Mouse (Mus musculus) left cerebral cortex, postnatal 10 days (tissue): ENCODE data around the gene Tspan9. TPM values are rescaled to one million over a fixed set of nuclear protein-coding genes. Genes with fewer than 3 reads are reported as not detected.

Experiments used
- DNase-seq, 2 experiments: peaks; one replicate each; pipeline ENCODE4 v3.0.0; 2021 to 2022; ENCODE audit warnings: low spot score in 2 of 2, mixed read lengths in 1 of 2; ENCODE audit errors: extremely low spot score in 1 of 2
- intact Hi-C: fragments of 180-260 bp; cut with DNase I; formaldehyde crosslinking; loops from one replicate; pipeline ENCODE4 v1.15.1; 2025
- total RNA-seq, 2 experiments: library from RNA; stranded (reverse); gene quantifications; 2 replicates each; pipeline ENCODE4 v1.2.3; 2021

Gene Tspan9
- total RNA-seq, result 10 to 100 TPM; 84.7 to 89.1 TPM

DNA sequence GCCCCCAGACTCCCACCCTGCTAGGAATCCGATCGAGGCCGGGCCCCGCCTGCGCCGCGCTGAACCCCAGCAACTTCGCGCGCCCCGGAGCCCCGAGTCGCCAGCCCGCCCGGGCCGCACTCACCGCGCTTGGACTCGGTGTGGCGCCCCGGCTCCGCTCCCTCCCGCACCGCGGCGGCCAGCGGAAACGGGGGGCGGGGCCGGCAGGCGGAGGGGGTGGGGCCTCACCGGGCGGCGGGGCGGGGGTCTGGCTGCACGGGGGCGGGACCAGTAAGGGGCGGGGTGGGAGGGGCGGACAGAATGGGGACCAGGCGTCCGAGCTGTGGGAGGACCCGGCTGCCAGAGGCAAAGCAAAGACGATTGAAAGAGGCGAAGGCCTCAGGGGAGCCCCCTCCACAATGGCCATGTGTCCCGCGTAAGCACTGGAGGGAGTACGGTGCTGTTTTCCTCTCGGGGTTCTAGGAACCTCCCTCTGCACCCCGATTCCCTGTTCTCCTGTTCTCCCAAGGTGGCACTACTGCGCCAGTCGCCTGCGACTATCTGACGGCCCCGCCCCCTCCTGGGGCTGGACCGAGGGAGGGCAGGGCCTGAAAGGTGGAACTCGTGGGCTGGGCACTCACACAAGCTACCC lies at the start of gene Tspan9:
TSS of gene Tspan9 (minus strand) at position 205 of the 631 bp plus-strand sequence.
- DNase-seq, result peak in 1 of 2 experiments; percentile 79
- intact Hi-C loops, result loop anchor here (2.0 to 10.0 kb wide), 3 partner anchors 41 to 173 kb away; no protein-coding TSS in a partner anchor

DNA sequence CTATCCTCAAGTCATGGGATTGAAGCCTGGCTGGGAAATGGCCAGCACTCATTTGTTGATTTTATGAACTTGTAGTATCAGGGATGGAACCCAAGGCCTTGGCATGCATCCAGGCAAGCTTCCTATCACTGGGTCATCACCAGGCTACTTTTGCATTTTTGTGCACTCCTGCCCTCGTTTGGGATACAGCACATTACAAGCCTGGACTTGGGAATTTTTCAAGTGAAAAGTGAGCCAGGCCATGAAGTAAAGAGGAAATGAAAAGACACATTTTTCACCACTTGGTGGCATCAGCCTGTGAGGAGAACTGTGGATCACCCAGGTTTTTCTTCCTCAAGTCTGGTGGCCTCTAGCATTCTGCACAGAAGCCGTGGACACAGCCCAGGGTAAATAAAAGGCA lies 40.1 kb upstream of the Tspan9 start:
- intact Hi-C loops, result no loop called here
- peak in 1 of 2 experiments; percentile 25 for DNase-seq

DNA sequence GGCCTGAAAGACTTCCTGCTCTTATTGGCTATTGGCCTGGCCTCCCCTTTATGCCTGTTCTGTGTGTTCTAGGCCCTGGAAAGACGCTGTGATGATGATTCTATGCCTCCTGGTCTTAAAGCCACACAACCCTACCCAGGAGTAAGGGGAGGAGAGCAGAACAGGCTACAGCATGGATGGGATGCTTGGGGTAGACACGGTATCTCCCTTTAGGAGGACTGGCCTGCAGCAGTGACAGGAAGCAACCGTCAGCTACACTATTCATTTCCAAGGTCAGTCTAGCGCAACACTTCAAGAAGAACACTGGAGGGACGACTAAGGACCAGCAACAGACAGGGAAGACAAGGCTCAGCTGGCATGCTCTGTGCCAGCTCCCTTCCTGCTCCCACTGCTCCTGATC lies 37.8 kb upstream of the Tspan9 start:
- intact Hi-C loops, result no loop called here
- DNase-seq, result no peak

DNA sequence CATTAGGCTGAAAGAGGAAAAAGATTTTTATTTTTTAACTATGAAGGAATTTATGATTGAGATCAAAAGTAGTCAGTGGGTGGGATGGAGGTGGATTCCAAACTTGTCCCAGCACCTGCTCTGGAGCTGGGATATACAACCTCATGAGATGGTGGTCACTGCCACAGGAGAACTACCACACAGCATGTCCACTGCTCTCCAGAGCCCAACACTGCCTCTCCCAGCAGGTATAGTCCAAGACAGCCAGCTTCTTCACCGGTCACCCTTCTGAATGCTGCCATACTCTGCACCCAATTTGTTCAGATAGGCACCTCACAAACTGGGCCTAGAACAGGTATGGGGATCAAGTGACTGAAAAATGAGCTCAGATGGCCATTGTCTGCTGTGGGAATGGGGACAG lies 36.3 kb upstream of the Tspan9 start:
- intact Hi-C loops, result no loop called here
- DNase-seq, result no peak

DNA sequence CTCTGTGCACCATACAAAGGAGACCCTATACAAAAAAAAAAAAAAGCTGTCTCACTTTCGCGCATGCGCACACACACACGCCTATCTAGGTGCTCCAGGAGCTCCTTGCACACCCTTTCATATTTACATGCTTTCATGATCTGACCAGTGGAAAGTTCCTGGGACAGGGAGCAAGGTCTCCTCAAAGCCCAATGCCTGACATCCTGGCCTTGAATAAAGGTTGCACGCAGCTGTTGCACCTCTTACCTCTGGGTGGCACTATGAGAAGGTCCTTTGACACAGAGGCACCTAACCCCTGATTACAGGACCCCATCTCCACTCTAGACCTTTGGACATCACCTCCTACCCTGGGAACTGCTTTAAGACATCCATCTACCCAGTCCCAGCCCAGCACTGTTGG lies 35.9 kb upstream of the Tspan9 start:
- intact Hi-C loops, result no loop called here
- DNase-seq, result no peak

DNA sequence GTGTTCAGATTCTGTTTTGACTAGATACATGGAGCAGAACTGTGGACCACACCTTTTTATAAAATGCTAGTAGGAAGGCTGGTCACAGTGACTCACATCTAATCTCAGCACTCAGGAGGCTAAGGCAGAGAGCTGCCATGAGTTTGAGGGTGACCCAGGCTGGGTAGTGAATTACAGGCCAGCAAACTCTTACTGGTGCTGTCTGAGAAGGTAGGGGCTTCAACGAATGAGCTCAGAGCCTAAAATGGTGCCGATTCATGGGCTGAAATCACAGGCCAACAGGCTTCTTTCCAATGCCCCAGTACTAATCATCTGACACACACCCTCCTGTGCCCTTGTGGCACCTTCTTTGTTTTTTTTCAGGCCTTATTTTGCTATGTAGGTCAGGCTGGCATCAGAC lies 35.3 kb upstream of the Tspan9 start:
- intact Hi-C loops, result no loop called here
- DNase-seq, result no peak

DNA sequence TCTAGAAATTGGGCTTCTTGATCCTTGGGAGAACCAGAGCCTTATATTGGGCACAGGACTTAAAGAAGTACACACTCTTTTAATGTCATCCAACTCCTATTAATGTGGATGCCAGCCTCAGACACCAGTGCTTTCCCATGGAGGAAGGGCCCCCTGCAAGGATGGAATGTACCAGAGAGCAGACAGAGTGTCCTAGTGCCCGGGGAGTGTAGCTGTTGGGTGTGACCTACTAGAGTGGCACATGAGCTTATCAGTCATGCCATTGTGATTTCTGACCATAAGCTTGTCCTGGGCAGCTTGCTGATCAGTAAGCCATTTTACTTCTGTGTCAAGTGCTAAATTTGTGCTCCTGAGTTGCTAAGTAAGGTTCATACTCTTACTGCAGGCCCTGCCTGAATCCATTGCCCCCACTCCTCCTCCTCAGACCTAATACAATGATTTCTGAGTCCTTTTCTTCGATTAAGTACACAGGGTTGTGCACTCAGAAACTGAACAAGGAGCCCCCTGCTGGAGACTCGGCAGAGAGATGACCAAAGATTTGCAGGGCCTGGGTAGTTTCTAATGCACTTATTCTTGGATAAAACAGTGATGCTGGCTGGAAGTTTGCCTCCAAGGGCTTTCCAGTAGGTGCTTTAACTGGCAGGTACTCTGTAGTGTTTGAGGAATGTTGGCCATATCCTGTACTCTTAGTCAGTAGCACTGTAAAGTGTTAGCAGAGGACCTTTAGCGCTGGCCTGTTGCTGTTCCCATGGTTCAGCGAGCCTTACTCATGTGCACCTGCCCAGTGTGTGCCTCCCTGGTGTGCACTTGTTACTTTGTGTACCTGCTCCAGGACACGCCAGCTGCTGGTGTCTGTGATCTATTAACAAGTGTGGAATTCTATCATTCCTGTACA lies 25.6 kb upstream of the Tspan9 start:
- no peak for DNase-seq
- intact Hi-C loops, result no loop called here

DNA sequence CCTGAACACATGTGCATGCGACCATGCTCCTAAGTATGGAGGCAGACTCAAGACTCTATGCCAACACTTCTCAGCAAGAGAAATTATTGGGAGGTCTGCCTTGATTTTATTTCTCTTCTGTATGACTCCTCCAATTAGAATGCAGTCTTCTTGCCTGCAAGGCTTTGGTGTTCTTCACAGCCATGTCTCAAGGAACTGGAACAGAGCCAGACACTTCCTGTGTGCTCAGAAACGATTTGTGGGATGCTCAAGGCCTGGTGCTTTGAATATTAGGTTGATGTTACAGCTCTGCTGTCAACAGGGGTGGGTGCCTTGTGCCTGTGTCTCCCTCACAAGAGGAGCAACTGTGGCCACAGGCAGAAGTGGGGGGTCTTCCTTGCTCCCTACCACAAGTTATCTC lies 22.2 kb upstream of the Tspan9 start:
- no peak for DNase-seq
- intact Hi-C loops, result no loop called here

DNA sequence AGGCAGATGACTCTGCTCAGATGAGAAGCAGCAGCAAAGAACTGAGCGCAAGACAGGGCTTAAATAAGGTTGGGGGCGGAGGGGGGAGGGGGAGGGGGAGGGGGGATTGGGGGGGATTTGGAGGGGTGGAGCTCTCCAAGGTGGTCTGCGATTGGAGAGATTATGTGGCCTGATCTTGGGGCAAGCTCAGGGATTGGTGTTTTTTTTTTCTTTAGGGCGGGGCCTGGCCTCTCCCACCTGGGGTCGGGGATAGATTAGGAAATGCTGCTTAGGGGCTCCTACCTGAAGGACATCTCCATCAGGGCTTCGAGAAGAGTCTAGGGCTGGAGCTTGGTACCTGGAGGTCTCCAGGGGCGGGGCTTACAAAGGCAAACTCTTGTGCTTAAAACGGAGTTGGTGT lies 21.2 kb upstream of the Tspan9 start:
- DNase-seq, result no peak
- intact Hi-C loops, result no loop called here

DNA sequence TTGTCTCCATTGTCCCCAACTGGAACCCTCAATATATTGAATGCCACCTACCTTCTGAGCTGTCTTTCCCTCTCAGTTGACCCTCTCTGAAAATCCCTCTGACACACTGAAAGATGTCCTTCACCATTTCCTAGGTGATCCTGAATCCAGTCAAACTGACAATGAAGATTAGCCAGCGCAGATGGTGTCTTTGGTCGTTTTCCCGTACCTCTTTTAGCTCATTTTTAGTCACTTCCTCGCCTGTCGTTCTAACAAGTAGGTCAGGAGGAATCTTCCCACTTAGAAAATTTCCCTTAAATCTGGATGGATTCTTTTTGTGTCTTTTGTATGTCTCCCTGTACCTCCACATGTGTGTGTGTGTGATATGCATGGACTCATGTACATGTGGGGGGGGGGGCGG lies 15.7 kb upstream of the Tspan9 start:
- intact Hi-C loops, result no loop called here
- DNase-seq, result no peak

DNA sequence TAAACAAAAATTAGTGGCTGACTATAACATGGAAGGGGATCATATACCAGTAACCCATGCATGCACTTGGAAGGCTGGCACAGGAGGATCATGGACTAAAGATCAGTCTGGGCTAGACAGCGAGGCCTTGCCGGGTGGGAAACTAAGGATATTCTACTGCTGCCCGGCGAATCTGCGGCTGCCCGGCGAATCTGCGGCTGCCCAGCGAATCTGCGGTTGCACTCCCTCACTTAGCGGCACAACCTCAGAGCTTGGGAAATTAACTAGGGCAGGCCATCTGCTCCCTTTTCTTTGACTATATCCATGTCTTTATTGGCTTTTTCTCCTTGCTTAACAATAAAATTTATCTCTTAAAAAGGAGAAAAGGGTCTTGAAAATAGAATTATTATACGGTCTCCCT lies 14.6 kb upstream of the Tspan9 start:
- DNase-seq, result no peak
- intact Hi-C loops, result no loop called here

DNA sequence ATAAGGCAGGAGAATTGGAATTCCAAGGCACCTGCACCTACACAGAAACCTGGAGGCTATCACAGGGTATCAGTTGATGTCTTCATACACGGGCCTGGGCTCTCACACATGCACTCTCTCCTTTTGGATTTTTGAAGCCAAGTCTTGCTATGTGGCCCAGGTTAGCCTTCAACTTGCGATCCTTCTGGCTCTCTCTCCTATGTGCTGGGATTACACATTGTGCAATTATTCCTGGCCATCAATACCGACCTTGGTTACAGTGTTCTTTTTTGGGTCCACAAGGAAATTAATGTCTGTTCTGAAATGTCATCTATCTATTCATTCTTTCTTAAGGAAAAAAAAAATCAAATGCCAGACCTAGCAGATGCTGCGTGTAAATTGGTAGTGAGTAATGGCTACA lies 13.1 kb upstream of the Tspan9 start:
- no peak for DNase-seq
- intact Hi-C loops, result no loop called here

DNA sequence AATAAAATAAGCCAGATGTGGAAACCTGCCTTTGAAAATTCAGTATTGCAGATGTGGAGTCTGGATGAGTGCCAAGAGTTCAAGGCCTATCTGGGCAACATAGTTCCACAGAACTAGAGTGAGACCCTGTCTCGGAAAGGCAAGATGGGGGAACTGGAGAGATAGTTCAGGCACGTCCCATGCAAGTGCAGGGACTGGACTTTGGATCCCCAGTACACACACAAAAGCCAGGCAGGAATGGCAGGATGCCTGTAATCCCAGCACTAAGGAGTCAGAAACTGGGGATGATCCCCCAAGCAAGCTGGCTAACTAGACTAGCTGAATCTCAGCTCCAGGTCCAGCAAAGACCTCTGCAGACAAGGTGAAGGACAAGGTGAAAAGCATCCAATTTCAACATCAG lies 12.5 kb upstream of the Tspan9 start:
- no peak for DNase-seq
- intact Hi-C loops, result no loop called here

DNA sequence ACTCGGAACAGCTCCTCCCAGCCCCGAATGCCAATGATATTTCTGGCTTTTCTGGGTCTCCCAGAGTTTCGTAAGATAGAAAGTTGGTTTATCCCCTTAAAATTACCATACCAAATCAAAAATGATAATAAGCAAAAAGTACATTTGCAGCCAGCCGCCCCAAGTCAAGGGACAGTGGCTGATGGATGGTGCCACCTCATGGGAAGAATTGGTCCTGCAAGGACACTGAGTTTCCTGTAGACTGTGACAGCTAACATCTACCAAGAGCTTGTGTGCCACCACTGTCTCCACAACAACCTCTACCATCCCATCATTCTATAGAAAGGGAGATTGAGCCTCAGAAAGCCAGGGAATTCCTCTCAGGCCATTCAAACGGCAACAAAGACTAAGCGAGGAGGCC lies 2.4 kb upstream of the Tspan9 start:
- peak in 1 of 2 experiments; percentile 65 for DNase-seq
- intact Hi-C loops, result loop anchor here (2.0 to 10.0 kb wide), 2 partner anchors 111 to 175 kb away; no protein-coding TSS in a partner anchor

DNA sequence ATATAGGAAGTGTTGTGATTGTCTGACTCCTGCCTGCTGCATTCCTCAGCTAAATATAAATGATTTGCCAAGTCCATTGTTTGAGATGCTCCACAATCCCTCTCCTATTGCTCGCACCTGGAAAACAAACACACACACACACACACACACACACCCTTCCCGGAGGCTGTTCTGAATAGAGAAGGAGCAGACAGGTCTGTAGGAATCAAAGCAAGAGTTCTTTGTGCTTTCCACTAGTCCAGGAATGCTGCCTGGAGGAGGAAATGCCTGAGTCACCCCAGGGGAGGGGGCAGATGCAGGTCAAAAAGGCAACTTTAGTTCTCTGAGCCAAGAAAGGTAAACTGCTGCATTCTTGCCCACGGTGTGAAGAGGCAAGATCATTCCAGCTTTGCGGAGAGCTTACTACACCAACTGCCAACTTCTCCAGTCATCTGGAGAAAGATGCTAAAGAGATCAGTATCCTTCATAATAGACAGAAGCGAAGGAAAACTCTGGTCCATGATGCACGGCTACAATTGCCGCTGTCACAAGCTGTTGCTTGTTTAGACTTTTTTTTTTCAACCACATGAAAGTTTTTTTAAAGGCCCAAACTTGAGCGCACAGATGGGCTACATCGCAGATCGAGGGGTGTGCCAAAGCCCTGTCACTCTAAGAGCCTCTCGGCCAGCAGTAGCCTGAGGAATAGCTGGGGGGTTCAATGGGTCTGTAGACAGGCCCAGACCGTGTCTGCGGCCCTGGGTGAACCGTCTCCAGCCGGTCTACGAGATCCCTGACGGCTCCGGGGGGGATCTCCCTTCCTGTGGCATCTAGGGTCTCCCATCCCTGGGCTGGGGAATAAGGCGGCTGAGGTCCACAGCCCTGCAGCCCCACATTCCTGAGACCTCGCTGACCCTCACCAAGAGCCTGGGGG lies 770 bp downstream of the Tspan9 start:
- DNase-seq, result no peak
- intact Hi-C loops, result loop anchor here (5.0 to 10.0 kb wide), 2 partner anchors 40 to 108 kb away; no protein-coding TSS in a partner anchor

DNA sequence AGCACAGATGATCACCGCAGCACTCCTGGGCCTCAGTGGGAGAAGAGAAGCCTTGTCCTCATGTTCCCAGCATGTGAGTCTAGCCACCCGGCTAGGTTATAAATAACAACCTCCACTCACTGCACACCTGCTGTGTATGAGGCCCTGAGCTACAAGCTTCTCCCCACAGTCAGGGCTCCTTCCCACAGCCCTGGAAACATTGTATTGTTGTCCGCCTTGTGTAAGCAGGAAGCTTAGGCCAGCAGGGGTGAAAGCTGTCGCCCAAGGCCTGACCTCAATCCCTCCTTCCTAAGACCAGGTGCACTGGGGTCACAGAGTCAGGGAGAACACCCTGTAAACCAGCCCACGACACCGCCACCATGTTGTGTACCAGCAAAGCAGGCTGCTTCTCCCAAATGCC lies 2.7 kb downstream of the Tspan9 start:
- intact Hi-C loops, result loop anchor here (5.0 to 10.0 kb wide), 2 partner anchors 38 to 106 kb away; no protein-coding TSS in a partner anchor

DNA sequence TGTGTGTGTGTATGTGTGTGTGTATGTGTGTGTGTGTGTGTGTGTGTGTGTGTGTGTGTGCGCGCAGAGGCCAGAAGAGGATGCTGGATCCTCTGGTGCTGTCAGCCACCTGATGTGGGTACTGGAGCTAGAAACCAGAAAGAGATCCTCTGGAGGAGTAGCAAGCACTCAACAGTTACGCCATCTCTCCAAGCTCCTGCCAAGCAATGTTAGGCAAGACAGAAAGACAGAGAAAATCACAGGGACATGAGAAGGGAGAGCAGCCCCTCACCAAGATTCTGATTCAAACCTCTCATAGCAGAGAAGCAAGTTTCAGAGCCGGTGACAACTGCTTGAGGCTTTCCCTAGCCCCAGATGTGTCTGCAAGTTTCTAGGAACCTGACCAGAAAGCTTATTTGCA lies 5.5 kb downstream of the Tspan9 start:
- intact Hi-C loops, result no loop called here
- DNase-seq, result no peak

More for the DNA sequence above, 2.7 kb downstream of the Tspan9 start:
- DNase-seq, result no peak

DNA sequence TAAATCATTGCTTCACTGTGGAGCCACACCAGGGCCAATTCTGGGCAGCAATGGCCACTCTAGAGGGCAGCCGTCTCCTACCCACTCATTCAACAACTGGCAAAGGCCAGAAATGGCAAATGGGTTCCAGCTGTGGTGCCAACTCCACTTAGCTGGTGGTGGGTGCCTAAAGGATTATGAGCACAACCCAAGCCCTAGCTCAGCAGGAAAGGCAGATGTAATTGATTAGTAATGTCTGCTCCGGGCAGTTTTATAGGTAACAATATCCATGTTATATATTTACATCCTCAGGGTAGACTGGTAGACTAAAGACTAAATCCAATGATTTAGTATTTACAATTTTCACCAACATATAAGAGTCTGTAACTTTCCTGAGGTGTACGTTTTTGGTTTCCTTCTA lies 6.7 kb downstream of the Tspan9 start:
- intact Hi-C loops, result no loop called here
- DNase-seq, result no peak

DNA sequence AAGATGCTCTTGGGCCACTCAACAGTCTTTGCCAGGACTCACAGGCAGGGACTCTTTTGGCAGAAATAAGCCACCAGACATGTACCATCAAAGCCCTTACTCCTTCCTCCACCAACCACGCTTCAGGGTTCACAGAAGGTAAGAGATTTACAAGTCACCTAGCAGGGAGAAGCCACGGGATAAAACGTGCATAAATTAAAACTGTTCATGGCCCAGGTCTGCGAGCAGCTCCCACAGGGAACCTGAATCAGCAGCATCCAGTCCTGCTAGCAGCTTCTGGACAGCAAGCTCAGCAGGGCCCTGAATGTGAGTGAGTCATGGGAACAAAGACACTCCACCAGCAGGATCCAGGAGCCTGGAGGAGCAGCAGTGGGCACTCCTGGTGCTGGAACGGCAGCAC lies 7.9 kb downstream of the Tspan9 start:
- intact Hi-C loops, result no loop called here
- DNase-seq, result no peak
